Mouse (Mus musculus) neural tube, embryonic 11.5 days (tissue): ENCODE results near the gene Cd247. TPM values are rescaled to one million over a fixed set of nuclear protein-coding genes. Genes with fewer than 3 reads are reported as not detected.

Experiments
- ATAC-seq: fragments of 200-750 bp; cut with Nextera tagmentation; 2 replicates; pipeline ENCODE4 v1.8.0; 2017; ENCODE audit warnings: moderate number of reproducible peaks, mild to moderate bottlenecking, moderate TSS enrichment, moderate library complexity; ENCODE audit not compliant: insufficient read depth, low FRiP score, low TSS enrichment
- DNase-seq: peaks from one replicate; pipeline ENCODE4 v3.0.0-alpha.2; 2015; ENCODE audit warnings: low spot score
- H3K27ac ChIP-seq: fragments of 300-500 bp; sonication (generic); 2 replicates; pipeline ENCODE4 v1.5.1; 2014; ENCODE audit warnings: low read depth, mild to moderate bottlenecking, low read length
- H3K27me3 ChIP-seq: fragments of 300-500 bp; sonication (generic); 2 replicates; pipeline ENCODE4 v1.6.1; 2014; ENCODE audit warnings: mild to moderate bottlenecking, low read length, mixed read lengths; ENCODE audit not compliant: control insufficient read depth, insufficient read depth
- H3K36me3 ChIP-seq: fragments of 300-500 bp; sonication (generic); 2 replicates; pipeline ENCODE4 v1.6.1; 2014; ENCODE audit warnings: mild to moderate bottlenecking, low read length, moderate library complexity, mixed read lengths; ENCODE audit not compliant: control insufficient read depth, insufficient read depth
- H3K4me1 ChIP-seq: fragments of 300-500 bp; sonication (generic); 2 replicates; pipeline ENCODE4 v1.6.1; 2014; ENCODE audit warnings: low read length, mixed read lengths; ENCODE audit not compliant: control insufficient read depth, insufficient read depth
- H3K4me2 ChIP-seq: fragments of 300-500 bp; sonication (generic); 2 replicates; pipeline ENCODE4 v1.6.1; 2014; ENCODE audit warnings: low read depth, mild to moderate bottlenecking, moderate library complexity
- H3K4me3 ChIP-seq: fragments of 300-500 bp; sonication (generic); 2 replicates; pipeline ENCODE4 v1.5.1; 2014; ENCODE audit warnings: low read depth, low read length
- H3K9ac ChIP-seq: fragments of 300-500 bp; sonication (generic); 2 replicates; pipeline ENCODE4 v1.6.1; 2014; ENCODE audit warnings: mild to moderate bottlenecking, low read length
- H3K9me3 ChIP-seq: fragments of 300-500 bp; sonication (generic); 2 replicates; pipeline ENCODE4 v1.6.1; 2016; ENCODE audit warnings: low read length; ENCODE audit not compliant: control insufficient read depth
- WGBS: fragments of 180-500 bp; shearing (Covaris S2); extraction: QIAGEN DNeasy Blood & Tissue Kit; methylation state at CpG from one replicate; pipeline ENCODE4 v1.1.7; 2014; 5-methylcytosine and 5-hydroxymethylcytosine counted together
- polyA plus RNA-seq: library from polyadenylated mRNA; unstranded; fragments of >200 nt; fragmentation: Nextera tagmentation; extraction: Ambion mirVana; gene quantifications from 2 replicates; pipeline ENCODE4 v1.2.1, GENCODE M21; 2014

Cd247 gene
- polyA plus RNA-seq, 1 experiment from 2014 or later, result 0.86 TPM

GRCm38 (mm10) chr1:165860373-165861234 is 72.1 kb downstream of the Cd247 start:
- no peaks in the 10 kb centered on the region for H3K27me3 ChIP-seq
- H3K9me3 ChIP-seq, result no peaks in the 10 kb centered on the region
- H3K9ac ChIP-seq, result no peak overlapping the region
- H3K27ac ChIP-seq, result no peak overlapping the region
- no peak overlapping the region for H3K4me3 ChIP-seq
- H3K4me1 ChIP-seq, result no peaks in the 10 kb centered on the region
- H3K36me3 ChIP-seq, result no peaks in the 10 kb centered on the region
- ATAC-seq, result no peak
- 76% methylated on average over 9 of the region's 9 CpGs for WGBS
- DNase-seq, result no peak
- H3K4me2 ChIP-seq, result no peak overlapping the region

DNA sequence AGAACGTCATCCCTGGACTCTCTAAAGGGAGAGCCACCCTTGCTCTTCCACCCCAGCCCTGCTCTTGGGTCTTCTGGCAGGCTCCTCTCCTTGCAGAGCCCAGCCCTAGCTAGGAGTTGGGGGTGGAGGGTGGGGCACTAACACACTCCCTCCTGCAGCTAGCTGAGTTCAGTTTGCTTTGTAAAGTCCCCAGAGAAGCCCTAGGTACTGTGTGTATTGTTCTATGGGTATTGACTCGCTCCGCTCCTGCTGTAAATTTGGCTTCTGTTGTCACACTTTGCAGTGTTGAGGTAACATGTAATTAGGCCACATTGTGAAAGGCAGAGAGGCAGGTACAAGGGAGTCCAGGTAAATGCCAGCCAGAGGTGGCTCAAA is 72.7 kb downstream of the Cd247 start:
- DNase-seq, result no peak
- H3K9me3 ChIP-seq, result no peaks in the 10 kb centered on the region
- 72% methylated on average over 3 of the region's 3 CpGs for WGBS

DNA sequence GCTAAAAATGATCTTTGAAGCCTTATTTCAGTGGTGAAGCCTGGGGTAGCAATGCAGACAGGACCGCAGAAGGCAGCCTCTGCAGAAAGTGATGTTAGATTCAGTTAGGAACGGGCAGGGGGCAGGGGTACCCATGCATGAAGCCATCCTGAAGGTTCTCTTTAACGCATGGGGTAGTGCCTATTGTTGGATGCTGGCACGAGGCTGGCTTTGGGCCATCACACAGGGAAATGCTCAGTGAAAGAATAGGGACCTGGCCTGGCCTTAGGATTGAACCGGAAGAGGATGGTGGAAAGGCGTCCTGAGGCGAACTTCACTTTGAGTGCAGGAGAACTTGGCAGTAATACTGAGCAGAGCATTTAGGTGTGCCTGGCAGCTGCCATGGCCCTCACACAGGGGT is 73.6 kb downstream of the Cd247 start:
- H3K4me1 ChIP-seq, result no peaks in the 10 kb centered on the region
- no peak overlapping the region for H3K4me2 ChIP-seq
- 81% methylated on average over 7 of the region's 7 CpGs for WGBS
- no peaks in the 10 kb centered on the region for H3K27me3 ChIP-seq
- no peaks in the 10 kb centered on the region for H3K36me3 ChIP-seq
- no peak overlapping the region for H3K9ac ChIP-seq
- no peak overlapping the region for H3K27ac ChIP-seq
- DNase-seq (no peak), ATAC-seq (no peak)
- no peak overlapping the region for H3K4me3 ChIP-seq
- no peaks in the 10 kb centered on the region for H3K9me3 ChIP-seq

More for the DNA sequence above, 72.7 kb downstream of the Cd247 start:
- Histone ChIP-seq H3K9ac (no peak overlapping the region), H3K4me1 (no peaks in the 10 kb centered on the region), H3K36me3 (no peaks in the 10 kb centered on the region), H3K4me2 (no peak overlapping the region), H3K4me3 (no peak overlapping the region), H3K27me3 (no peaks in the 10 kb centered on the region), H3K27ac (no peak overlapping the region)
- no peak for ATAC-seq

GRCm38 (mm10) chr1:165864864-165865795 is 76.6 kb downstream of the Cd247 start:
- Histone ChIP-seq H3K27ac (no peak overlapping the region), H3K36me3 (no peaks in the 10 kb centered on the region), H3K4me3 (no peak overlapping the region), H3K27me3 (no peaks in the 10 kb centered on the region), H3K9ac (no peak overlapping the region), H3K4me1 (no peaks in the 10 kb centered on the region), H3K9me3 (no peaks in the 10 kb centered on the region), H3K4me2 (no peak overlapping the region)
- no peak for ATAC-seq
- 51% methylated on average over 14 of the region's 14 CpGs for WGBS
- DNase-seq, result peak; percentile 45

- H3K4me1 ChIP-seq, result no peaks in the 10 kb centered on the region
- H3K27ac ChIP-seq, result no peak overlapping the region
- H3K27me3 ChIP-seq, result no peaks in the 10 kb centered on the region
- no peaks in the 10 kb centered on the region for H3K36me3 ChIP-seq
- no peak overlapping the region for H3K4me3 ChIP-seq
- ATAC-seq (no peak), DNase-seq (no peak)
- H3K9ac ChIP-seq, result no peak overlapping the region
- H3K4me2 ChIP-seq, result no peak overlapping the region
- no peaks in the 10 kb centered on the region for H3K9me3 ChIP-seq
- 82% methylated on average over 5 of the region's 5 CpGs for WGBS
Observed at GRCm38 (mm10) chr1:165866630-165867280, 78.3 kb downstream of the Cd247 start.

DNA sequence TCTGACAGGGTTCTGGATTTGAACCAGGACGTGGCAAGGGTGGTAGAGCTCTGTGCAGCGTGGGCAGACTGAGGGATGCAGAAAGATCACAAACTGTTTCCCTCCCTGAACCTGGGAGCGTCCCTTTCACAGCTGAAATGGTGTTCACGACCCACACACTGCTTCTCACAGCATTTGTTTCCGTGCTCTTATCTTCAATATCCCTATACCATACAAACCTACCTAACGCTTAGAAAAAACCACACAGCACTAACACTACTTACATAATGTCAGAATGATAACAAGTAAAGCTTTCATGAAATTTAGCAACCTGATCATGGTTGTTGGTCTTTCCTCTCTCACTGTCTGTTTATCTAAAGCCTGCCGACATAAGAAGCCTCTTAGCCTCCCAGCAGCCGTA is 80.2 kb downstream of the Cd247 start:
- DNase-seq (no peak), ATAC-seq (no peak)
- no peak overlapping the region for H3K27ac ChIP-seq
- no peak overlapping the region for H3K4me2 ChIP-seq
- H3K27me3 ChIP-seq, result no peaks in the 10 kb centered on the region
- 86% methylated on average over 8 of the region's 8 CpGs for WGBS
- no peaks in the 10 kb centered on the region for H3K36me3 ChIP-seq
- no peak overlapping the region for H3K4me3 ChIP-seq
- H3K9ac ChIP-seq, result no peak overlapping the region
- no peaks in the 10 kb centered on the region for H3K4me1 ChIP-seq
- H3K9me3 ChIP-seq, result no peaks in the 10 kb centered on the region

DNA sequence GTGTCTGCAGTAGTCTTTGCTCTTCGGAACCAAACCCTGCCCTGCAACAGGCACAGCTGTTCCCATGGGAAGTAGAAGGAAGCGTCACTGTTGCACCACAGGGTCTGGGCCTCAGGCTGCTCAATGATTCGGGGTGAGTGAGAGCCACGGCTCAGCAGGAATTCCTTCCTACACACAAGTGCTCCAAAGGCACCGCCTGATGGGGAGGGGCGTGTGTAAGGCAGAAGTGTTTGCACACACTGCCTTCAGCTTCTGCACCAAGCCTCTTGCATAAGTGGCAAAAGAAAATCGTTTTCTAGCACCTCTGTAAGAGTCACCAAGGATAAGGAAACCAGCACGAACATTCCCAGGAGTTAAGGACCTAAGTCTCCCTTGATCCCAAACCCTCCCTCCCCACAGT is 86.2 kb downstream of the Cd247 start:
- no peak for DNase-seq
- no peak for ATAC-seq
- Histone ChIP-seq H3K4me2 (no peak overlapping the region), H3K27me3 (no peaks in the 10 kb centered on the region), H3K9ac (no peak overlapping the region), H3K4me3 (no peak overlapping the region), H3K36me3 (peaks cover 2% of the 10 kb centered on the region), H3K9me3 (no peaks in the 10 kb centered on the region), H3K27ac (no peak overlapping the region), H3K4me1 (no peaks in the 10 kb centered on the region)
- WGBS, result 48% methylated on average over 8 of the region's 8 CpGs

- no peak overlapping the region for H3K4me3 ChIP-seq
- peaks cover 2% of the 10 kb centered on the region for H3K36me3 ChIP-seq
- H3K9ac ChIP-seq, result no peak overlapping the region
- ATAC-seq (no peak), DNase-seq (no peak)
- no peak overlapping the region for H3K4me2 ChIP-seq
- no peaks in the 10 kb centered on the region for H3K9me3 ChIP-seq
- no peak overlapping the region for H3K27ac ChIP-seq
- H3K27me3 ChIP-seq, result no peaks in the 10 kb centered on the region
- H3K4me1 ChIP-seq, result no peaks in the 10 kb centered on the region
- 94% methylated on average over 6 of the region's 6 CpGs for WGBS
Observed at GRCm38 (mm10) chr1:165875520-165876284, 87.2 kb downstream of the Cd247 start.
